Comparison of ENCODE assay signal across 30 mouse cellular contexts in genomic region chr2:69365275-69365674, GRCm38 (mm10). TPM values are rescaled to one million over a fixed set of nuclear protein-coding genes. Genes with fewer than 3 reads are reported as not detected.
DNase-seq lines count a peak whose midpoint lies in the region; ATAC-seq lines count a peak whose summit lies in the region.
"Had no signal": no experiment of that assay in that cellular context is flagged by ENCODE, and none has a peak within 500 bp of the region (broad histone marks: within the 10 kb centered on the region; RNA-seq: fewer than 3 reads in every experiment).

No protein-coding gene starts in this region.

- H3K27me3 ChIP-seq in kidney, embryonic 14.5 days (ENCODE audit: control insufficient read depth, insufficient read depth, low read length): no peaks in the 10 kb centered on the region
- H3K27me3 ChIP-seq: forebrain, embryonic 13.5 days; heart, embryonic 13.5 days had no signal

- H3K27ac ChIP-seq in kidney, embryonic 14.5 days (ENCODE audit: low read depth, low read length): no peak overlapping the region
- H3K27ac ChIP-seq: forebrain, embryonic 10.5 days; forebrain, embryonic 13.5 days; heart, adult 2 months; heart, embryonic 10.5 days; heart, embryonic 13.5 days; hindbrain, embryonic 14.5 days had no signal

- H3K36me3 ChIP-seq in kidney, embryonic 14.5 days (ENCODE audit: control insufficient read depth, insufficient read depth, low read length): no peaks in the 10 kb centered on the region
- H3K36me3 ChIP-seq: forebrain, embryonic 10.5 days; heart, embryonic 10.5 days; heart, embryonic 13.5 days had no signal

- WGBS in kidney, embryonic 14.5 days: 95% methylated on average over 1 of the region's 1 CpGs

- H3K4me2 ChIP-seq in kidney, embryonic 14.5 days (replicated peaks; ENCODE audit: low read depth, low read length): no peak overlapping the region
- H3K4me2 ChIP-seq: forebrain, embryonic 13.5 days; heart, embryonic 13.5 days; hindbrain, embryonic 14.5 days had no signal

- H3K9me3 ChIP-seq in kidney, embryonic 14.5 days (ENCODE audit: control insufficient read depth, low read length): no peaks in the 10 kb centered on the region
- H3K9me3 ChIP-seq: forebrain, embryonic 10.5 days; forebrain, embryonic 13.5 days; heart, embryonic 10.5 days; heart, embryonic 13.5 days had no signal

- H3K9ac ChIP-seq in kidney, embryonic 14.5 days (ENCODE audit: low read depth, low read length): no peak overlapping the region
- H3K9ac ChIP-seq: forebrain, embryonic 13.5 days; heart, embryonic 13.5 days; hindbrain, embryonic 14.5 days had no signal

- ATAC-seq in kidney, embryonic 14.5 days (ENCODE audit: low FRiP score, low TSS enrichment): no peak
- ATAC-seq: activated CD4-positive, CD25-positive, alpha-beta regulatory T cell, adult 4 months; forebrain, embryonic 13.5 days; forebrain, embryonic 16.5 days had no signal

- DNase-seq in kidney, adult 11 months: peak; percentile 19
- peak; percentile 42 to 56 for DNase-seq in kidney, adult 8-10 months
- no peak for DNase-seq in kidney, postnatal 4 days
- peak; percentile 62 to 64 for DNase-seq in kidney, postnatal 36 days
- no peak for DNase-seq in spleen, postnatal 14 days (ENCODE audit: low spot score in 2 of 2)
- DNase-seq: adrenal gland, adult 8-10 months; adrenal gland, postnatal 25 days; cerebellum, adult 11-12 months; cerebellum, adult 8-10 months; cerebellum, postnatal 10 days; cerebellum, postnatal 36 days; embryo, embryonic 11 days; gastrocnemius, postnatal 10 days; gastrocnemius, postnatal 36 days; heart, adult 2 months; heart, postnatal 14 days; heart, postnatal 4 days had no signal

- H3K4me1 ChIP-seq in kidney, embryonic 14.5 days (ENCODE audit: control insufficient read depth, insufficient read depth, low read length): no peaks in the 10 kb centered on the region
- H3K4me1 ChIP-seq: forebrain, embryonic 10.5 days; forebrain, embryonic 13.5 days; heart, embryonic 10.5 days; heart, embryonic 13.5 days had no signal

- H3K4me3 ChIP-seq in kidney, embryonic 14.5 days (ENCODE audit: low read length): no peak overlapping the region
- H3K4me3 ChIP-seq: forebrain, embryonic 10.5 days; forebrain, embryonic 13.5 days; heart, adult 2 months; heart, embryonic 10.5 days; heart, embryonic 13.5 days had no signal

RNA-seq across cellular contexts. Expression of gene Dhrs9, which starts 15.0 kb away (rescaled TPM):
- not detected in 2 replicates for polyA plus RNA-seq in kidney, embryonic 14.5 days (2014; fragmentation: Nextera tagmentation; extraction: Ambion mirVana)
- polyA plus RNA-seq: activated CD4-positive, CD25-positive, alpha-beta regulatory T cell, adult 4 months; brain, embryonic 14.5 days; cortical plate, adult 2 months; embryonic facial prominence, embryonic 11.5 days; embryonic facial prominence, embryonic 14.5 days; forebrain, embryonic 10.5 days; forebrain, embryonic 13.5 days; forebrain, embryonic 16.5 days; heart, embryonic 10.5 days; heart, embryonic 13.5 days; hindbrain, embryonic 11.5 days; hindbrain, embryonic 14.5 days had no signal

RNA-seq across cellular contexts. Expression of gene Abcb11, which starts 22.9 kb away (rescaled TPM):
- not detected in 2 replicates for polyA plus RNA-seq in kidney, embryonic 14.5 days (2014; fragmentation: Nextera tagmentation; extraction: Ambion mirVana)
- polyA plus RNA-seq: cortical plate, adult 2 months; embryonic facial prominence, embryonic 11.5 days; embryonic facial prominence, embryonic 14.5 days; forebrain, embryonic 10.5 days; forebrain, embryonic 13.5 days; heart, adult 2 months had no signal

Comparison
In these comparisons a context has a peak if more than half of its experiments do, and no peak if none do; other contexts are left out.
1. DNase-seq: peak in kidney, adult 11 months (single experiment), kidney, adult 8-10 months (2 of 2) and kidney, postnatal 36 days (2 of 2); none in kidney, postnatal 4 days (0 of 2) and spleen, postnatal 14 days (0 of 2).